Mouse (Mus musculus) liver, adult 2 months (tissue): Measurements from ENCODE around the gene Tyrp1. TPM values are rescaled to one million over a fixed set of nuclear protein-coding genes. Genes with fewer than 3 reads are reported as not detected.

Experiments used
- DNase-seq: peaks from one replicate; pipeline ENCODE4 v3.0.0-alpha.2; 2011; ENCODE audit warnings: low read depth, low spot score; ENCODE audit errors: extremely low read depth
- H3K27ac ChIP-seq: fragments of 200-500 bp; replicated peaks from 2 replicates; pipeline ENCODE4 v1.5.1; 2012; ENCODE audit warnings: low read depth, mild to moderate bottlenecking, control low read depth, inconsistent platforms, low read length; ENCODE audit not compliant: insufficient read depth
- H3K27me3 ChIP-seq: fragments of 200-500 bp; 2 replicates; pipeline ENCODE4 v1.6.1; 2012; ENCODE audit warnings: mild to moderate bottlenecking, moderate library complexity, low read length, inconsistent platforms; ENCODE audit not compliant: control insufficient read depth, insufficient read depth
- H3K36me3 ChIP-seq: fragments of 200-500 bp; 2 replicates; pipeline ENCODE4 v1.6.1; 2012; ENCODE audit warnings: low read length, inconsistent platforms; ENCODE audit not compliant: control insufficient read depth, insufficient read depth
- H3K4me1 ChIP-seq: fragments of 200-500 bp; 2 replicates; pipeline ENCODE4 v1.6.1; 2011; ENCODE audit warnings: low read length; ENCODE audit not compliant: control insufficient read depth, insufficient read depth
- H3K4me3 ChIP-seq: fragments of 200-500 bp; 2 replicates; pipeline ENCODE4 v1.5.1; 2011; ENCODE audit warnings: low read depth, mild to moderate bottlenecking, control low read depth, low read length, moderate library complexity; ENCODE audit not compliant: insufficient read depth
- H3K79me2 ChIP-seq: fragments of 200-500 bp; 2 replicates; pipeline ENCODE4 v1.6.1; 2012; ENCODE audit warnings: inconsistent platforms, mild to moderate bottlenecking, low read length, moderate library complexity; ENCODE audit not compliant: control insufficient read depth, insufficient read depth
- H3K9ac ChIP-seq: fragments of 200-500 bp; 2 replicates; pipeline ENCODE4 v1.6.1; 2012; ENCODE audit warnings: low read depth, mild to moderate bottlenecking, control low read depth, inconsistent platforms, low read length
- CTCF ChIP-seq: fragments of 200-500 bp; IDR thresholded peaks from 2 replicates; pipeline ENCODE4 v1.5.1; 2011; ENCODE audit warnings: low read depth, low read length, control low read depth
- POLR2A ChIP-seq: fragments of 200-500 bp; IDR thresholded peaks from 2 replicates; pipeline ENCODE4 v1.6.1; 2011; ENCODE audit warnings: low read length, control low read depth; ENCODE audit not compliant: insufficient read depth; ENCODE audit errors: extremely low read depth
- WGBS: fragments of 180-500 bp; shearing (Covaris S2); methylation state at CpG from one replicate; pipeline ENCODE4 v1.1.7; 2018; 5-methylcytosine and 5-hydroxymethylcytosine counted together
- polyA plus RNA-seq: library from polyadenylated mRNA; depleted of rRNA; stranded (reverse); fragments of >200 nt; gene quantifications from 2 replicates; pipeline ENCODE4 v1.2.3, GENCODE M21; 2012
- total RNA-seq: library from RNA; depleted of rRNA; stranded (reverse); fragments of >200 nt; gene quantifications from 2 replicates; pipeline ENCODE4 v1.2.3, GENCODE M21; 2014

The Tyrp1 gene
- total and polyA plus RNA-seq, 2 experiments = not detected

- no peak overlapping the region for H3K4me3 ChIP-seq
- no peak for DNase-seq
Observed at GRCm38 (mm10) chr4:80864511-80864922, 30.6 kb downstream of the Tyrp1 start.

GRCm38 (mm10) chr4:80866065-80866464 is 32.1 kb downstream of the Tyrp1 start:
- TF ChIP-seq CTCF = peak; percentile 41; the same call in 1 of the 2 replicates
- no peak for TF ChIP-seq POLR2A
- Histone ChIP-seq H3K4me1 (no peaks in the 10 kb centered on the region), H3K27ac (no peak overlapping the region), H3K27me3 (no peaks in the 10 kb centered on the region), H3K79me2 (no peaks in the 10 kb centered on the region), H3K9ac (no peak overlapping the region), H3K36me3 (no peaks in the 10 kb centered on the region), H3K4me3 (no peak overlapping the region)
- peak; percentile 7 for DNase-seq
- WGBS = 29% methylated on average over 5 of the region's 5 CpGs

More at GRCm38 (mm10) chr4:80864511-80864922, 30.6 kb downstream of the Tyrp1 start:
- Histone ChIP-seq H3K4me1 (no peaks in the 10 kb centered on the region), H3K27me3 (no peaks in the 10 kb centered on the region), H3K79me2 (no peaks in the 10 kb centered on the region), H3K27ac (no peak overlapping the region), H3K9ac (no peak overlapping the region), H3K36me3 (no peaks in the 10 kb centered on the region)
- 5% methylated on average over 17 of the region's 17 CpGs for WGBS
- TF ChIP-seq POLR2A = no peak

- no peak overlapping the region for H3K27ac ChIP-seq
- H3K79me2 ChIP-seq = no peaks in the 10 kb centered on the region
- DNase-seq = no peak
- no peak overlapping the region for H3K9ac ChIP-seq
- H3K27me3 ChIP-seq = no peaks in the 10 kb centered on the region
- TF ChIP-seq CTCF (no peak), POLR2A (no peak)
- H3K4me1 ChIP-seq = peaks cover 7% of the 10 kb centered on the region
- H3K36me3 ChIP-seq = no peaks in the 10 kb centered on the region
- H3K4me3 ChIP-seq = no peak overlapping the region
- 41% methylated on average over 2 of the region's 2 CpGs for WGBS
Observed at GRCm38 (mm10) chr4:80869598-80869997, 35.7 kb downstream of the Tyrp1 start.

GRCm38 (mm10) chr4:80872847-80873644 is 39.1 kb downstream of the Tyrp1 start:
- Histone ChIP-seq H3K79me2 (no peaks in the 10 kb centered on the region), H3K36me3 (no peaks in the 10 kb centered on the region), H3K4me1 (peaks cover 7% of the 10 kb centered on the region), H3K4me3 (no peak overlapping the region), H3K9ac (no peak overlapping the region), H3K27me3 (no peaks in the 10 kb centered on the region), H3K27ac (peak overlapping the region; percentile 83)
- peak; percentile 62 for DNase-seq
- WGBS = 37% methylated on average over 6 of the region's 6 CpGs
- TF ChIP-seq POLR2A = no peak
- peak; percentile 38; the same call in 1 of the 2 replicates for TF ChIP-seq CTCF

GRCm38 (mm10) chr4:80874121-80874859 is 40.4 kb downstream of the Tyrp1 start:
- 14% methylated on average over 5 of the region's 5 CpGs for WGBS
- peaks cover 7% of the 10 kb centered on the region for H3K4me1 ChIP-seq
- H3K27ac ChIP-seq = no peak overlapping the region
- no peaks in the 10 kb centered on the region for H3K79me2 ChIP-seq
- no peak overlapping the region for H3K9ac ChIP-seq
- no peak overlapping the region for H3K4me3 ChIP-seq
- no peak for TF ChIP-seq CTCF
- no peaks in the 10 kb centered on the region for H3K27me3 ChIP-seq
- DNase-seq = peak; percentile 95
- H3K36me3 ChIP-seq = no peaks in the 10 kb centered on the region

- Histone ChIP-seq H3K36me3 (no peaks in the 10 kb centered on the region), H3K79me2 (no peaks in the 10 kb centered on the region), H3K4me3 (no peak overlapping the region), H3K4me1 (peaks cover 7% of the 10 kb centered on the region), H3K27ac (no peak overlapping the region), H3K27me3 (no peaks in the 10 kb centered on the region), H3K9ac (no peak overlapping the region)
- WGBS = 93% methylated on average over 4 of the region's 4 CpGs
- DNase-seq = no peak
- no peak for TF ChIP-seq CTCF
- TF ChIP-seq POLR2A = no peak
Observed at GRCm38 (mm10) chr4:80875055-80875454, 41.1 kb downstream of the Tyrp1 start.
